Mouse (Mus musculus): ENCODE measurements at regions not wholly inside any gene's neighbourhood (a gene's known extent, or its start where the extent isn't known, plus 50 kb on each side); places are given as distances from the start of the nearest gene placed in this dataset.

DNA sequence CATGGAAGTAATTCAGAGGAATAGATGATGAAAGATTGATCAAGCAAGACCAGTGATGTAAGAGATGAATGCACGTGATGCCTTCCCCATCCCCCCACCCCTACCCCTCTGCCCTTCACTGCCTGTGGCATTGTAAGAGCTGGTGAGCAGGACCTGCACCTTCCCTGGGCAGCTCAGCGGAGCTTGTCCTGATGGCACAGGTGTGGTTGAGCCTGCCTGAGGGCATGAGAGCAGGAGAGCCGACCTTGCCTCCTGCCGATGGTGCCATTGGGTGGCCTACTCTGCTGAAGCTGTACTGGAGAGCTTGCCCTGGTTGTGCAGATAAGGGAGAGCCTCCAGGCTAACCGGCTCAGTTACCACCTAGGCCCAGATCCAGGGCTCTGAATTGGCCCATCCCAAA is 53.4 kb upstream of the Tspan5 start:
- Histone ChIP-seq H3K27ac (ENCODE audit: low read depth, low read length) (no peak overlapping the region), H3K4me2 (ENCODE audit: low read depth) (no peak overlapping the region), H3K4me3 (ENCODE audit: low read depth, low read length) (no peak overlapping the region), H3K9me3 (ENCODE audit: control insufficient read depth, low read length) (no peaks in the 10 kb centered on the region), H3K36me3 (ENCODE audit: control insufficient read depth, insufficient read depth, low read length) (no peaks in the 10 kb centered on the region), H3K9ac (ENCODE audit: low read length) (no peak overlapping the region), H3K4me1 (ENCODE audit: control insufficient read depth, insufficient read depth, low read length) (no peaks in the 10 kb centered on the region), H3K27me3 (ENCODE audit: control insufficient read depth, insufficient read depth, low read length) (no peaks in the 10 kb centered on the region)
- DNase-seq (ENCODE audit: low spot score), result no peak
- 92% methylated on average over 5 of the region's 5 CpGs for WGBS
- no peak for ATAC-seq (ENCODE audit: insufficient read depth, low FRiP score, low TSS enrichment)
